Mouse (Mus musculus): ENCODE measurements around the gene Zfand4. TPM values are rescaled to one million over a fixed set of nuclear protein-coding genes. Genes with fewer than 3 reads are reported as not detected.
"Not testable (repeated sequence)": the region's sequence is repeated elsewhere in the genome, so short reads cannot be mapped to it uniquely, and the experiment has no call there.

Zfand4 gene
- 1 to 10 TPM; 8.2 to 9.1 TPM for total RNA-seq (2021)

GRCm38 (mm10) chr6:116264018-116264651 is at the start of gene Zfand4:
TSS of gene Zfand4 (plus strand) at chr6:116264222.
- intact Hi-C loops (cut with DNase I) = loop anchor here (10.0 kb wide), 1 partner anchor 161 kb away; no protein-coding TSS in a partner anchor
- DNase-seq (ENCODE audit: low spot score in 2 of 2) = peak; percentile 89 to 90

- intact Hi-C loops (cut with DNase I) = loop anchor here (2.0 kb wide), 1 partner anchor 15 kb away; no protein-coding TSS in a partner anchor
- no peak for DNase-seq (ENCODE audit: low spot score in 2 of 2)
Observed at GRCm38 (mm10) chr6:116227767-116228166, 36.3 kb upstream of the Zfand4 start.

- DNase-seq (ENCODE audit: low spot score in 2 of 2) = peak; percentile 75 to 83
- intact Hi-C loops (cut with DNase I) = no loop called here
Observed at GRCm38 (mm10) chr6:116228785-116229525, 35.1 kb upstream of the Zfand4 start.

- DNase-seq (ENCODE audit: low spot score in 2 of 2); intact Hi-C loops (cut with DNase I): not testable (repeated sequence)
Observed at GRCm38 (mm10) chr6:116234821-116235220, 29.2 kb upstream of the Zfand4 start.

- no peak for DNase-seq (ENCODE audit: low spot score in 2 of 2)
- intact Hi-C loops (cut with DNase I) = no loop called here
Observed at GRCm38 (mm10) chr6:116235336-116235735, 28.7 kb upstream of the Zfand4 start.

GRCm38 (mm10) chr6:116238083-116238482 is 25.9 kb upstream of the Zfand4 start:
- intact Hi-C loops (cut with DNase I) = no loop called here
- DNase-seq (ENCODE audit: low spot score in 2 of 2) = peak in 1 of 2 experiments; percentile 56

- no peak for DNase-seq (ENCODE audit: low spot score in 2 of 2)
- intact Hi-C loops (cut with DNase I) = no loop called here
Observed at GRCm38 (mm10) chr6:116240371-116240770, 23.7 kb upstream of the Zfand4 start.

- no peak for DNase-seq (ENCODE audit: low spot score in 2 of 2)
- intact Hi-C loops (cut with DNase I) = loop anchor here (10.0 kb wide), 1 partner anchor 165 kb away; no protein-coding TSS in a partner anchor
Observed at GRCm38 (mm10) chr6:116259649-116260048, 4.4 kb upstream of the Zfand4 start.

GRCm38 (mm10) chr6:116260481-116260880 is 3.5 kb upstream of the Zfand4 start:
- DNase-seq (ENCODE audit: low spot score in 2 of 2) = no peak
- intact Hi-C loops (cut with DNase I) = loop anchor here (10.0 kb wide), 1 partner anchor 164 kb away; no protein-coding TSS in a partner anchor

GRCm38 (mm10) chr6:116262824-116263223 is 1.2 kb upstream of the Zfand4 start:
- intact Hi-C loops (cut with DNase I) = loop anchor here (10.0 kb wide), 1 partner anchor 162 kb away; no protein-coding TSS in a partner anchor

GRCm38 (mm10) chr6:116264836-116265235 is 814 bp downstream of the Zfand4 start:
- intact Hi-C loops (cut with DNase I) = loop anchor here (10.0 kb wide), 1 partner anchor 160 kb away; no protein-coding TSS in a partner anchor

More at GRCm38 (mm10) chr6:116262824-116263223, 1.2 kb upstream of the Zfand4 start:
- no peak for DNase-seq (ENCODE audit: low spot score in 2 of 2)

GRCm38 (mm10) chr6:116265603-116266002 is 1.6 kb downstream of the Zfand4 start:
- intact Hi-C loops (cut with DNase I) = loop anchor here (10.0 kb wide), 1 partner anchor 159 kb away; no protein-coding TSS in a partner anchor
- no peak for DNase-seq (ENCODE audit: low spot score in 2 of 2)

More at GRCm38 (mm10) chr6:116264836-116265235, 814 bp downstream of the Zfand4 start:
- no peak for DNase-seq (ENCODE audit: low spot score in 2 of 2)

GRCm38 (mm10) chr6:116266273-116267109 is 2.5 kb downstream of the Zfand4 start:
- DNase-seq (ENCODE audit: low spot score in 2 of 2) = peak in 1 of 2 experiments; percentile 24
- intact Hi-C loops (cut with DNase I) = loop anchor here (10.0 kb wide), 1 partner anchor 158 kb away; no protein-coding TSS in a partner anchor

- intact Hi-C loops (cut with DNase I) = loop anchor here (10.0 kb wide), 1 partner anchor 158 kb away; no protein-coding TSS in a partner anchor
- DNase-seq (ENCODE audit: low spot score in 2 of 2) = no peak
Observed at GRCm38 (mm10) chr6:116267110-116267423, 3.0 kb downstream of the Zfand4 start.

GRCm38 (mm10) chr6:116275695-116276094 is 11.7 kb downstream of the Zfand4 start:
- intact Hi-C loops (cut with DNase I) = no loop called here
- no peak for DNase-seq (ENCODE audit: low spot score in 2 of 2)

GRCm38 (mm10) chr6:116278679-116279317 is 14.8 kb downstream of the Zfand4 start:
- no peak for DNase-seq (ENCODE audit: low spot score in 2 of 2)
- intact Hi-C loops (cut with DNase I) = no loop called here

GRCm38 (mm10) chr6:116281014-116281413 is 17.0 kb downstream of the Zfand4 start:
- intact Hi-C loops (cut with DNase I) = no loop called here
- DNase-seq (ENCODE audit: low spot score in 2 of 2) = no peak

GRCm38 (mm10) chr6:116282546-116282945 is 18.5 kb downstream of the Zfand4 start:
- intact Hi-C loops (cut with DNase I) = no loop called here
- DNase-seq (ENCODE audit: low spot score in 2 of 2) = no peak

GRCm38 (mm10) chr6:116283280-116283679 is 19.3 kb downstream of the Zfand4 start:
- intact Hi-C loops (cut with DNase I) = no loop called here

More at GRCm38 (mm10) chr6:116283280-116283679, 19.3 kb downstream of the Zfand4 start:
- DNase-seq (ENCODE audit: low spot score in 2 of 2) = no peak

Measured in left cerebral cortex, postnatal 25 days (tissue).